Mouse (Mus musculus) thymus, postnatal 36 days (tissue): ENCODE data around the gene Mcat.
"Not testable (repeated sequence)": the region's sequence is repeated elsewhere in the genome, so short reads cannot be mapped to it uniquely, and the experiment has no call there.

Experiments used
- DNase-seq, 2 experiments: peaks; one replicate each; pipeline ENCODE4 v3.0.0; 2022; ENCODE audit warnings: mixed read lengths in 2 of 2

The Mcat gene

DNA sequence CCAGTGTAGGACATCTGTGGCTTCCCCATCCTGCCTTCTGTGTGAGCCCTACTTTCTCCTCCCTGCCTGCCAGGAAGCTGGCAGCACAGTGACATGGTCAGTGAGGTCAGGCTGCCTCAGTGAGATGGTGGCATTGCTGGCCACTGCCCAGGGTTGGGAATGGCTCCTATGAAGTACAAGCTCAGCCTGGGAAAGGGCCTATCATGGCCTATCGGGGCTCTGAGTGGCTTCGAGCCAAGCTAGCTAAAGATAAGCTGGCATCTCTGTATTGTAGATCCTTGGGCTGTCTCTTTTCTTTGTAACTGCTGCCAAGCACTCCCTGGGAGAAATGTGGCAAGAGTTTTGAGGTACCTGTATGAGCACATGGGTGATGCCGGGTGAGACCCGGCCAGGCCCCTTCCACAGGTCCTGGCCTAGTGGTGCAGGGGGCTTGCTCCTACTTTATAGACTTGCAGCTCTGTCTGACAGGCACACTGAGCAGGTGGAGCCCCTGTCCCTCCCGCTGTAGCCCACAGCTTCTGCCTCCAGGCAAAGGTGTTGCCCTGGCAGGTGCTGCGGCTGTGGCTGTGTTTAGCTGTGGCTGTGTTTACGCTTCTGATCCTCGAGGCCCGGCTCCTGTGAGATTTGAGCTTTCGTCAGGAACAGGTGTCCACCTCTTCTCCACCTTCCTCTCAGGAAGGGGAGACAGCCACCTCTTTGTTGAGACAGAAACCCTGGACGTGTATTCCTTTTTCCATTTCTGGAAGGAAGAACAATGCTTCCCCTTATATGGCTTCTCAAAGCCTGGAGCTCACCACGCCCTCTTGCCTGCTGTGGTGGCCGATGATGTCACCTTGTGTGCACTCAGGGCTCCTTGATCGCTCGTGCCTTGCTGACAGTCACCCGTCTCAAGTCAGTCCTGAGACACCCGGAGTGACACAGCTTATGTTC lies 28.4 kb downstream of the Mcat start:
- DNase-seq, result no peak

DNA sequence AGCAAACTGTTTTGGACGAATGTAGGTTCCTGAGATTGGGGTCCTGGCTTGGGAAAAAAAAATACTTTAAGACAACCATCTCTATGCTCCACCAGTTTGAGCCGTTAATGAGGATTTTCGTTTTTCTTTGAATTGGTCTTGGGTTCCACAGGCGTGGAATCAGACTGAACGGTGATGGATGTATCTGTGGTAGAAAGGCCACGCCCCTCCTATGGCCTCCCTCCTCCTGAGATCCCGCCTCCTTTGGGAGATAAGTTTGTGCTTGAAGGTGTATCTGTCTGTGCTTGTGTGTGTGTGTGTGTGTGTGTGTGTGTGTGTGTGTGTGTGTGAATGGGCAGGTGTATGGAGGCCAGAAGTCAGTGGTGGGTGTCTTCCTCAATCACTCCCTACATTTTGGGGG lies 31.0 kb downstream of the Mcat start:
- DNase-seq, result no peak

DNA sequence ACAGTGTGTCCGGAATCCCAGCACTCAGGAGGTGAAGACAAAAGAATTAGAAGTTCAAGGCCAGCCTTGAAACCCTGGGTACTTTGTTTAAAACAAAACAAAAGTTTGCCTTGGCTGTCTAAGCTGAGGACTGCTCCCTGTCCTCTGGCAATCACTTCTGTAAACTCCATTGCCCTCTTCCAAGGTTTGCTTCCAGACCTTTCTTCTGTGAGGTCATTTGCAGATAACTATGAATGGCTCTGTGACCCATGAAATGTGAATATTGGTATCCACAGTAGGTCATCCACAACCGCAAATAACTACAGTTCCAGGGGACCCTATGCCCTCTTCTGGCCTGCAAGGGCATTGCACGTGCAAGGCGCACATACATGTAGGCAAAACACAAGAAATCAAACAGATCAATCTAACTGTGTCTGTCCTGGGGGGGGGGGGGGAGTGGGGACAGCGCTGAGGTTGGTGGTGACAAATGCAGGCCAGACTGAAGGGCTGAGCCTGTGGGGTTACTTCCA lies 31.6 kb downstream of the Mcat start:
- no peak for DNase-seq

DNA sequence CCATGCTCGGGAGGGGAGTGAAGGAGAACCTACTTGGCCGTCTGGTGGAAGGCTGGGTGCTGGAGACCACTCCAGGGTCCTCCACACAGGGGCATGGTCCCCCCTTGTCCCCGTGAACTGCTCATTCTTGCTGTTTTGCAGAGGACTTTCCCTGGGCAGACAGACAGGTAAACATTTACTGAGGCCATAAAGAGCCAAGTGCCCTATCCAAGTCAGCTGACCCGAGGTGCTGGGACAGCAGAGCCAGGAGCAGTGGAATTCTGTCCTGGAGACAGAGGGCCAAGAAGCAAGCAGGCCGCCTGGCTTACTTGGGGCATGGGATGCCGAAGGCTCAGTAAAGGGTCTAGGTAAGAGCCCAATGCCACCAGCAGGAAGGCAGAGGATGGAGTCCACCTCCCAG lies 32.9 kb downstream of the Mcat start:
- DNase-seq, result no peak

DNA sequence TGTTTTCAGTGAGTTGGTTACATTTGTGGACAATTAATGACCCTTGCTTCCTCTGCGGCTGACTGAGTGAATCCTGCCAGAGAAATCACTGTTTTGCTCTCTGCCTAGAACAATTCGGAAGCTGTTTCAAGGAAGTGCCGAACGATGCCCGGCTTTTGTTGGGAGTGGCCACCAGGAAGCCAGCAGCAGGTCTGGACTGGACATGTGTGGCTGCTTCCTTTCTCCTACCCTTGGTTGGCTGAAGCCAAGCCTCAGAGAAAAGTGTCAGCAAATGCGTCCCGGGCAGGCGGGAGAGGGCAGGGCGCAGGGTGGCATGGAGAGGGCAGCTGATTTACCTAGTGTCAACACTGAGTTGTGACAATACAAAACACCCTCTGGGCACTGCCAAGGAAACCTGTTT lies 33.4 kb downstream of the Mcat start:
- DNase-seq, result no peak

DNA sequence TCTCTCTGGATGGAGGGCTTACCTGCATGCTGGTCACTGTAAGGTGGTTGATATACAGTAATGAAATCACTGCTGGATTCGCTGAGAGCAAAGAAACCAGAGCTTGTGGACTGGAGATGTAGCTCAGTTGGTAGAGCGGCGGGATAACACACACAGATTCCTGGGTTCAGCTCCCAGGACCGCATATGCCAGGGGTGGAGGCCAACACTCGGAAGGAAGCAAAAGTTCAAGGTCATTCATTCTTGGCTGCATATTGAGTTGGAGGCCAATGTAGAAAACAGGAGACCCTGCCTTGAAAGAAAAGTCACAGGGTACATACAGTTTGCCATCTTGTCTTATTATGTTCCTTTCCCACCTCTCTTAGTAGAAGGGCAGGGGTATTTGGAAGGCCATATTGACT lies 33.8 kb downstream of the Mcat start:
- no peak for DNase-seq

DNA sequence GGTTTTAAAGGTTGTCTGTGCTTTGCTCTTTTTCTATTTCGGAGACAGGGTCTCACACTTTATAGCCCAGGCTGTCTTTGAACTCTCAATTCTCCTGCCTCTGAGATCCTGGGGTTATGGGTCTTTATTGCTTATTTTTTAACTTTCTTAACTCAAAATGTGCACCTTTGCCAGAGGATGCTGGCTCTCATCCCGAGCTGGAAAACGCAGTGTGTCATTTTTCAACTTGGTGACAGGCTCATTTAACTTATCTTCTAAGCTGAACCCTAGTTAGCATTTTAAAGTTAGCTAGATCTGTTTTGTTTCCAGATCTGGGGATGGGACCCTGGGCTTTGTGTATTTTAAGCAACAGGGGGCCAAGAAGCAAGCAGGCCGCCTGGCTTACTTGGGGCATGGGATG lies 34.7 kb downstream of the Mcat start:
- no peak for DNase-seq

DNA sequence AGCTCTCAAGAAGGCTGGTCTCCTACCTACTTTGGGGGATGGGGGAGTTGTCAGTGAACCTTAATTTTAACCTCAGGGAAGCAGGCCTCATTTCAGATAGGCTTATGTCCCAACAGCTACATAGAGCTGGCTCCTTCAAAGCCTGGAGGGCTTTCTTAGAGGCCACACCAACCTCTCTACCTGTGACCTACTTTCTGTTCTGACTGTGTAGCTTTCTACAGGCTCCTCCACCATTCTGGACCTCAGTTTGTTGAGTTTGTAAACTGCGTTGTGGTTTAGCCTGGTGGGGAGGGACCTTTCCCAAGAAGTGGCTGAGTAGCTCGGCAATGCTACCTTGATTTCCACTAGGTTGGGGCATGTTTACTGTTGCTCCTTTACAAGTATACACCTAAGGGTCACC lies 35.8 kb downstream of the Mcat start:
- DNase-seq, result no peak

DNA sequence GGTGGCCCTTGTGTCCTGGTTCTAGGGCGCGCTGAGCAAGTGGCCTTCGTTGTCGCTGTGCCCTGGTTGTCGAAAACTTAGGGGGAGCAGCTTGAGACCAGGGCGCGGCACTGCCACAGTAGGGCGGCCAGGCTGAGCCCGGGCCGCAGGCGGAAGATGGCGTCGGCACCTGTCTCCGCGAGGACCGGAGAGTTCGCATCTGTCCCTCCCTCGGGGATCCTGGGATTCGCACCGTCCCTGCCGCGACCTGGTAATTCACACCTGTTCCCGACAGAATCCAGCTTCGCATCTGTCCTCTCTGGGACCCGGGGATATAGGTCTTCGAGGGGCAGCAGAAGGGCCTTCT lies 36.5 kb downstream of the Mcat start:
- DNase-seq, result no peak

DNA sequence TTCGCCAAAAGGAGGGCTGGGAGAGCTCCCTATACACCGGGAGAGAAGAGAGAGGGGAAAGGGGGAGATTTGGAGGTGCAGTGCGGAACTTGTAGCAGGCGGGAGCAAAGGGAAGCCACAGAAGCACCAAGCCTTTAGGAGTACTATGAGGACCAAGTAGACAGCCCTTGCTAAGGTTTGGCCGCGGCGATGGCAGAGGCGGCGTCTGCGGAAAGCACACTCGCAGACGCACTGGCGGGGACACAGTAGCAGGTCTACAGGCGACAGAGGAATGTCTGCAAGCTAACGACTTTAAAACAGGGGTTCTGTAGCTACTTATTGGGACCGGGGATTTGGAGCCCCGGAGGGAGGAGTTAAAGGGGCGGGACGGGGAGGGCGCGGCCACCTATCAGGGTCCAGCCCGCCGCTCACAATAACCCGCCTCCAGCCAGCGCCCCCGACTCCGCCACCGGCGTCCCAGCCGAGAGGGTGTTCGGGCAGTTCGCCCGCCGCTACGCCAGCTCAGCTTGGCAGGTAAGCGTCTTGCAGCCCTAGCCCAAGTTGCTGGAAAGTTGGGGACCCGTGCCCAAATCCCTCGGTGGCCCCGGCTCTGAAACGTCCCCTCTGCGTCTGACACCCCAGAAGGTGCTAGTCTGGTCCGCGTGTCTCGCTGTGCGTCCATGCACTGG lies 37.0 kb downstream of the Mcat start, which contains the start of gene Bik:
Bik (plus strand) TSS at position 439 of the 668 bp plus-strand sequence.
- DNase-seq, result peak; percentile 61 to 72

DNA sequence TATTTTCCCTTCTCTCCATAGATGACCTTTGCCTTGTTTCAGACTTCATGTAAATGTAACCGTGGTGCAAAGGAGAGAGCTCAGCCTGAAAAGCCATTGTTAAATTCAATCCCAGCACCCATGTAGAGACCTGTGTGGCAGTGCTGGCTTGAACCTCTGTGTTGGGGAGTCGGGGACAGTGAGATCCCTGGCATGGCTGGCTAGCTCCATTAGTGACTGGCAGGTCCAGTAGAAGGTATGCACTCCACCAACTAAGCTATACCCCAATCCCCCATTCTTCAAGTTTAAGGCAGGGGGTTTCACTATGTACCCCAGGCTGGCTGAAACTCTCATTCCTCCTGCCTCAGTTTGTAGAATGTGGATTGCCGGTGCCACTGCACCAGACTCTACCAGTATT lies 39.3 kb downstream of the Mcat start:
- DNase-seq, result no peak

DNA sequence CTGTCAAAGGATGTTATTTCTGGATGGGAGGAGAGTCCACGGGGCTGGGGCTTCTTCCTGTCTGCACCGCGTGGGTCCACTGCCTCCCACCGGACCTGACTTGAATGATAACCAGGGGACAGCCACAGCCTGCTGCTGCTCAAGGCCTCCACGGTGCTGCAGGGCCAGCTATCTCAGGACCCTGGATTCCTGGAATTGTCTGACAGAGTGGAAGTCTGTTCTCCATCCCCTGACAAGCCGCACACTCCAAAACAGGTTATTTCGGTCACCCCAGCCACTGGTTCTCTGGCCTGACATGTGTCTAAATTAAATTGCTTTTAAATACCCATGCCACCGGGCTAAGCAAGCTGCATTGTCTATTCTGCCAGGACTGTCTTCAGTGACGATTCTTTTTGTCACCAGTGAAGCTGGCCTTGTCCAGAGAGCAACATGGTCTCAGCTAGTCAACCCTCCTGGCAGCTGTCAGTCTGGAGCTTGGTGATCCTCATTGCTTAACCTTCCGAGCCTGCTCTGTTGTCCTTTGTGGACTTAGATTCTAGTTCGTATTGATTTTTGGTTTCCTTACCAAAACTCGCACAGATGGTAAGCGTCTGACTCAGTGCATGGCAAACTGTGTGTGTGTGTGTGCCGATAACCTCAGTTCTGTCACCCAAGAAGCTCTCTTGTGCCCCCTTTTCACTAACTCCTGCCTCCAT lies 39.8 kb downstream of the Mcat start:
- DNase-seq, result no peak

DNA sequence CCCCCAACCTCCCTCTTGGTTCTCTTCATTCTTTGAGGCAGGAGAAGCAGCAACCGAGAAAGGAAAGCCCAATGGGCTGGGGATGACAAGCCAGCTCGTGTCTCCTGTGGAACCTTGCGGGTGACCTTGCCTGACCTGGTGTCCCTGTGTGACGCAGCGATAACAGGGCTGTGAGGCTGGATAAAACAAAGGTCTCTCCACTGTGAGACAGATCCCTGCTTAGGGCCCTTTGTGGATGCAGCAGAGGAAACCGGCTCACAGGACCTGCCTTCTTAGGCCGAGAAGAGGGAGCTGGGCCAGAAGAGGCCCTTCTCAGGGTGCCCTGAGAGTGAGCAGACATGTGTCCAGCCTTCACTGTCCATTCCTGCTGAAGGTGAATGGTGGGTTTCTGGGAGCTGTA lies 40.4 kb downstream of the Mcat start:
- no peak for DNase-seq

DNA sequence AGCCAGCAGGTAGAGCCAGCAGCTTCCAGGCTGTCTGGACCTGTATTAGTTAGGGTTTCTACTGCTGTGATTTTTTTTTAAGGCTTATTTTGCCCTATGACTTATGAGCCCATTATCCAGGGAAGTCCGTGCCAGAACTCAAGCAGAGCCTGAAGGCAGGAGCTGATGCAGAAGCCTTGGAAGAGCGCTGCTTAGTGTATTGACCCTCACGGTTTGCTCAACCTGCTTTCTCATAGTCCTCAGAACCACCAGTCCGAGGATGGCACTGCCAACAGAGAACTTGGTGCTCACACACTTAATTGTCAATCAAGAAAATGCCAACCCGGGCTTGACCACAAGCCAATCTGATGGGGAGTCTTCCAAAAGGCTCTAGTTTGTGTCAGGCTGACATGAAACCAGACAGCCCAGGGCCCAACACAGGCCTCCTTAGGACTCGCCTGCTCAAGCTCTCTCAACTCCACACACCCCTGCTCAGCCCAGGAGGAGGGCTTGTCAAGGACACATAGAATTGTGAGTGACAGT lies 42.7 kb downstream of the Mcat start:
- DNase-seq, result no peak

DNA sequence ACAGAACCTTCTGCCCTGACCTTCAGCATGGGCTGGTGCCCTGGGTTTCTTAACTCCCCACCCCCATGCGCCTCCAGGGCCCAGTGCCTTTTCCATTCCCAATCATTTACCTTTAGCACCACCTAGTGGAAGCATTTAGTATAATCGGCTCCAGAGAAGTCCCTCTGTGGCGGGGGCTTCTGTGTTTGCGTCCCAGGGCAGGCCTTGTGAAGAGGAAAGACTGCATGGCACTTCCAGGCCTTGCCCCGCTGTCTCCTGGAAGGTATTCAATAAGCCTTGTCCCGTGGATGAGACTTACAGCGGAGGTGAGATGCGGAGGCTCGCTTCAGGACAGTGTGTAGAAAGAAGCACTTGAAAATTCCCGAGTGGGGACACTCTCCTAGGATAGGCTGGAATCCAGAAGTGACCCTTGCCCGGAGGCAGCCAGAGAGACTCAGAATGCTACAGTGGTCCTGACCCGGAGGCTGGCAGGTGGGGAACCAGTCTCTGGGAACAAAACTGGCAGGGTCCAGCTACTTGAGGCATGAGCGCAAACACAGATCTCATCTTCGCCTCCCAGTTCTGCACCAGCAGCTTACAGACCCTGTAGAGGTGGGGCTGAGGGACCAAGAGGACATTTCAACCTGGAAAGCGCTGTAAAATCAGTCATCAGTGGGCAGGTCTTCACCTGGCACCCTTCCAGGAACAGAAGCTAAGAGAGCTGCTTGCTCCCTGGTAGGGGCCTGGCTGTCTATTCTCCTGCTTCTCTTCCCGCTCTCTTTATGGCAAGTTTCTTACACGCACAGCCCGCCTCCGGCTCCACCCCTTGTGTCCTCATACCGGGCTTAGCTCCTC lies 45.2 kb downstream of the Mcat start:
- peak; percentile 37 to 54 for DNase-seq

DNA sequence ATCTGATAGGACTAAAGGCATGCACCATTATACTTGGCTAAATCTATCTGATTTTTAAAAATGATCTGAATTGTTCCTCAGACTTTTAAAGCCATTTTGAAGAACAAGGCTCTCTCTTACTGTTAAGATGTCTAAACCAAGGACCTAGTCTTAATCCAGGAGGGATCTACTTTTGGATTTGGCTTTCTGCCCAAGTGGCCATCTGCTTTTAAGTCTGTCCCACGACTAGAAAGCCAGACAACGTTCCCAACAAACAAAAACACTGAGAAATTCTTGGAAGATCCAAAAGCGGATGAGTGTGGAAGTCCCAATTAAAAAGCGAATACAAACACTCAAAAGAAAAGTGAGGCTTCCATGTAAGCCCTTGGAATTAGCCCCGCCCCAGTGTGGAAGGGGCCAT lies 48.6 kb downstream of the Mcat start:
- DNase-seq, result no peak

DNA sequence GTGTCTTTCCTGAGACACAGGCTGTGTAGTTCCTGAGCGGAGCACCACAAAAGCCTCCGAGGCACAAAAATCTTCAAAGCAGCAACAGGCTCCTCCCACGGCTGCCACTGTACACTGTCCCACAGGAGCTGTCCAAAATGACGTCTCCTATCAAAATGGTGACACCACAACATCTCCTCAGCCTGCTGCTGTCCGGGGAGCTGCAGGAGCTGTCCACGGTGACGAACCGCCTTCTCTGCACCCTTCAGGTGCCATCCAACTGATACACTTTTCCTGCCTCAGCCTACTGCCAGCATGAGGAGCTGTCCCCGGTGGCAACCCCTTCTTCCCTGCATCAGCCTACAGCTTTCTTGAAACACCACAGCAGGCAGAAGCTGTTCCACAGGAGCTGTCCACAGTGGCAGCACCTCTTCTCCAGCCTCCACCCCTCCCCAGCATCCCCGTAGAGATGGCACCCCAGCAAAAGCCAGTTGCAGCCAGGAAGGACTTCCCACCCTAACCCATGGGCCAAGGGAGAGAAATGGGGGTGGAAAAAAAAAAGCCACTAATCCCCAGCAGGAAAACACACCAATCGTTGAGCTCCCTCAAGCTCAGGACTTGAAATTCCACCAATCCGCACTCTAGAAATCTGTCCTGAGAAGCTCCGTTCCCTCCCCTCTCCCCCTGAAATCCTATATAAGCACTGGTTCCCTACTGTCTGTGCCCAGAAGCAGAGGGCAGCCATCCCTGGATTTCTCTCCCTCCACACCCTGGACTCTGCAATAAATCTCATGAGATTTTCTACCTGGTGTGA lies 50.9 kb downstream of the Mcat start:
- DNase-seq, result no peak

DNA sequence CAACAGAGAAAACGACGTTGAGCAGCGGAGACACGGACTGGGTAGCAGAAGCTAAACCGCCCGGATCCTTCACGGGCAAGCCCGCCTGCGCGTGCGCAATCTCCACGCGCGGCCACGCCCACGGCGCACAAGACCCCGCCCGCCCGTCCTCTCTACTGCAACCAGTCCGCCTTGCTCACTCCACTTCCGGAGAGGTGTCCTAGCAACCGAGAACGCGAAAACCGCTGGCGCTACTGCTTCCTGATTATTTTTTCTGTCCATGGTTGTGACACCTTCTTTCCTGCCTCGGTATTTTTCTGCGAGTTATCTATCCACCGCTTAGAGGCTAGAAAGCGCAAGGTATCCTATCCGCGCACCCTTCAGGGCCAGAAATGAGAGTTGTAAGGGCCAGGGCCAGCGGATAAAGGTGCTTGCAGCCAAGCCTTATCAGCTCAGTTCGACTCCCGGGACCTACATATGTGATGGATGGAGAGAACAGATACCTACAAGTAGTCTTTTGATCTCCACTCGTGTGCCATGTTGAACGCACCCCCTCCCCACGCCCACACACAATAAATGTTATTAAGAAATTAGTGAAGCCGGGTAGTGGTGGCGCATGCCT lies 52.7 kb downstream of the Mcat start, which contains the start of gene Ttll1:
Ttll1 (minus strand) TSS at position 89 of the 601 bp plus-strand sequence.
- peak; percentile 97 to 98 for DNase-seq

DNA sequence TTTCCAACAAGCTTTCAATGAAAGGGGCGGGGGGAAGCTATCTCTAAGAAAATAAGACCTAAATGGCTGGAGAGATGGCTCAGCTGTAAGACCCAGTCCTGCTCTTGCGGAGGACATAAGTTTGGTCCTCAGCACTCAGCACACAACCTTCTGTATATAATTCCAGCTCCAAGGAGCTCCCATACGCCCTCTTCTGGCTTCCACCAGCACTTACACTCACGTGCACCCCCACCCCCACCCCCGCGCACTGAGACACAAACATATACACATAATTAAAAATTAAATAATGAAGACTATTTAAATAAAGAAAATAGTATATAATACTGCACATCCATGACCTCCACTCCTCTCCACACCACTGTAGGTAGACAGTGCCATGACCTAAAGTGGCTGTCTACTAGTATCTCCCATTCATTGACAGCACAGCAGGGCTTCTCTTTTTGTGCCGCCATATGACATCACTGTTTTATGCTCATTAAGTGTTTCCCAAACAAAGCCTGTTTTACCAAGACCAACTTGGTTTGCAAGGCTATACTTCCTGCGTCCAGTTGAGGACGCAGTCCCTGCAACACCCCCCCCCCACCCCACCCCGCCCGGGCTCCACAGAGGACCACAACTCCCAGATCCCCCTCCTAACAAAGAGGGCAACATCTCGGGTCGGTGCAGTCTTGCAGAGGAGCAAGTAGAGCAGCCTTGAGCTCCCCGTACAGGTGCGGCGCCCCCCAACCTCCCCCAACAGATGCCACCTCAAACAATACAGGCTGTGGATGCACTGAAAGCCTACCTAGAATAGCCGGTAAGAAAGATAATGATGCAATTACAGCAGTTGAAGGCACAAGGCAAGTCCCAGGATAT lies 53.4 kb downstream of the Mcat start:
- DNase-seq, result no peak

DNA sequence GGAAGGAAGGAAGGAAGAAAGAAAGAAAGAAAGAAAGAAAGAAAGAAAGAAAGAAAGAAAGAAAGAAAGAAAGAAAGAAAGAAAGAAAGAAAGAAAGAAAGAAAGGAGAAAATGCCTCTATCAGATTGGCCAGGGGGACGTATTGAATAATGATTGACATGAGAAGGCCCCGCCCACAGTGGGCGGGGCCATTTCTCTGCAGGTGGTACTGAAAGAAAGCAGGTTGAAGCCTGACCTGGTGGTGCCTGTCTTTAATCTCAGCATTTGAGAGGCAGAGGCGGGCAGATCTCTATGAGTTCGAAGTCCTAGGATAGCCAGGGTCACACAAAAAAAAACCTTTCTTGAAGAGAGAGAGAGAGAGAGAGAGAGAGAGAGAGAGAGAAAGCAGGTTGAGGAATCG lies 62.1 kb downstream of the Mcat start:
- not testable (repeated sequence) for DNase-seq
